Mouse (Mus musculus) T-helper 2 cell (primary cell): ENCODE measurements around the gene Afm.

Experiments used
- in situ Hi-C: fragments of 300-600 bp; cut with MboI, MseI; formaldehyde crosslinking; loops from one replicate; pipeline ENCODE4 v1.15.1; 2025; ENCODE audit warnings: high pct_unique_total_duplicates

Gene Afm

GRCm38 (mm10) chr5:90515561-90515960 lies 3.2 kb upstream of the Afm start:
- in situ Hi-C loops: no loop called here

DNA sequence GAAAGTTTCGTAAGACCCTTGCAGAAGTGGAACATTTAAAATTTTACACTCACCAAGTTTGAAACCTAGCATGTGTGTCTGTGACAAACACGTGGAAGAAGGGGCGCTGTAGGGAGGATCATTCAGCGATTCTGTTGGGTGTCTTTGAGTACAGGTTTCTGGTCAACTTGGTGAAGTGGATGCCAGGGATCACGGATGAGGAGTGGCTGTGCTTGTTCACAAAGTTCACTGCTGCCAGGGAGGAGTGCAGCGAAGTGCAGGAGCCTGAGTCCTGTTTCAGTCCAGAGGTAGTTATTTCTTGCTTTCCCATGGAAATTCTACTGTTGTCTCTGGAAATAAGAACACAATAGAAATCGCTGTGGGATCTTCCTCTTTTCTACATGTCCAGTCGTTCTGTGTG lies 32.5 kb downstream of the Afm start:
- in situ Hi-C loops: no loop called here

DNA sequence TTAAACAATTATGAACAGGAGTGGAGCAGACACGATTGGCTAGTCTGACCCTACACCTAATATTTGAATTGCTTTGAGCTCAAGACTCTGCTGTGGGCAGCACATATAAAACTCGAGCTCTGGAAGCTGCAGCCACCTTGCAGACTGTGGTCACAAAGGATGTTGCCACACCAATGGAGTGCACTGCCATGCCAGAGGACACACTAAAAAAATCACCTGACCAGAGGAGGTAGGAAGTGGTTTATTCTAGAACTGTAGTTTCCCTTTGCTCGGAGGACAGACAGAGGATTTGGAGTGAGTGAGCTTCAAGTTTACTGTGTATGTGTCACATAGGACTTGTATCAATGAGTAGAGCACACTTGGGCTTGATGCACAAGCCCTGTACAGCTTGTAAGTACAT lies 37.3 kb downstream of the Afm start:
- in situ Hi-C loops: no loop called here

DNA sequence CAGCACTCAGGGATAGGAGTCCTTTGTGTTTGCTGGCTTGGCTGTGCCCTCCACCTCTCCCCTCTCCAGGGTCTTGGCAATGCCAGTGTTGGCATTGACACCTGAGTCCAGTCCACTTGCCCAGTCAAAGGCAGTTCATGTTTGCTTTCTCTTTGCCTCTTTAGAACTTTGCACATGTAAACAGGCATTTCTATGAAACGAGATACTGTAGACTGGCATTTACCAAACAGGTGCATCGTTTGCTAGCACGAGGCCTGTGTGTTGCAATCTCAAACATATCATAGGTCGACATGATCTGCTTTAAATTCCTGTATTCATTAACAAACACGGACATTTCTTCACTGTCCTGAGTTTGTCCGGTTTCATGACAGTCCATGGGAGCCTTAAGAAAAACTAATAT lies 42.0 kb downstream of the Afm start, which contains the start of gene 5830473C10Rik:
TSS of gene 5830473C10Rik (plus strand) at position 365 of the 400 bp plus-strand sequence.
- in situ Hi-C loops: no loop called here

- in situ Hi-C loops: no loop called here
Measured at GRCm38 (mm10) chr5:90561721-90562275, 43.1 kb downstream of the Afm start.

DNA sequence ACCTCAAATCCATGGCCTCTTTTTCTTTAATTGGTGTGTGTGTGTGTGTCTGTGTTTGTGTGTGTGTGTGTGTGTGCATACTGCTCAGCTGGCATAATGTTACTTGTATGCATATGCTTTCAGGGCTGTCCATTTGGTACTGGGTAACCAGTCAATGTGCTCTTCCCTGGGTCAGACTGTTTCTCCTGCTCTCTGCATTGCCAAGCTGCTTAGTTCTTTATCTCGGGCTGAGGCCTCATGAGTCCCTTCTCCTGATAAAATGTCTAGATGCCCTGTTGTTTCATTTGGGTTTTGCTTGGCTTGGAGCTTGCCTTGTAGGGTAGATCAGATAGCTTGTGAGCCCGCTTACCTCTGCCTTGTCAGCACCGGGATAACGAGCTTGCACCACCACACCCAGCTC lies 44.1 kb downstream of the Afm start:
- in situ Hi-C loops: no loop called here

DNA sequence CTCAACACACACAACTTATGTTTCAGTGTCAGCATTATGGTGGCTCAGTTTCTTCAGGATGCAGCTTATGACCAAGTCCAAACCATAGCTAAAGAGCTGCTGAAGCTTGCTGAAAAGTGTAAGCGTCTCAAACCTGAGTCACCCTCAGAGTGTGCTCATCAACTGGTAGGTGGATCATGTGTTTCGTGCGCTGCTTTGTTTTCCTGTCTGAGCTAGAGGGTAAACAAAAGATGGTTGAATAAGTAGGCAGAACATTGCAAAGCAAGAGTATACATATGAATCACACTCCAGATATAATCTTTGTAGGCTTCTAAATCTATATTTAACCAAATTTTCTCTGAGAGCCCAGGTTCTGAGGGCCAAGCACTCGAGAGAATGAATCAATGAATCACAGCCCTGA lies 45.4 kb downstream of the Afm start:
- in situ Hi-C loops: no loop called here

DNA sequence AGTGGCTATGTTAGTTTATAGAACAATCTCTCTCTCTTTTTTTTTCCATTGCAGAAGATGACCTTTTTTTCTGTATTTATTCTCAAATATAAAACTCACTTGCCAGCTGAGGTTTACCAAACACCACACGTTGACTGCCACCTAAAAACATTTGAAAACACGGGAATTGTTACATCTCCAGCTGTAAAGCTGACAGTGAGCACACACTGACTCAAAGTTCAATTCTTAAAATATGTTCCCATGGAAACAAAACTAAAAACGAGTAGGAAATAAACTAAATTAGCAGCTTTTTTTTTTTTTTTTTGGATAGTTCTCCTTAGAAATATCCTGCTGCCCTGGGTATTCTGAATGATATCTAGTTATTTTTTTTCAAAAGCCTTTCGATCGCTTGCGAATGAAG lies 46.5 kb downstream of the Afm start:
- in situ Hi-C loops: no loop called here

DNA sequence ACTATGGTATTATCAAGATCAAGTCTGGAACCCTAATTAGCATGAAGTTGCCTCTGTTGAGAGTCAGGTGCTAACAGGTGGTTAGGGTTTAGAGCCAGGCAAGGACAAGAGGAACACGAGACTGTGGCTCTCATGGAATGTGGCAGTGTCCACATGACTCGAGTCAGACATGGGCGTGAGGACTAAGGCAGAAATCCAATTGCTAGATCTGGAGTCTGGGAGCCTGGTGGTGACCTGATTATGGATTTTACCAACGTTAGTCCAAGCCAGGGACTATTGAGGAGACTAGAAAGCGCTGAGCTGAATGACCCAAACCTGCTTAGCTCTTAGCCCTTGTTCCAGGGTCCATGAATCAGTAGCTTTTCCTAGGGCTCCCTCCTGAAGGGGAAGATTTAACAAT lies 49.1 kb downstream of the Afm start:
- in situ Hi-C loops: no loop called here

GRCm38 (mm10) chr5:90568338-90568737 lies 49.6 kb downstream of the Afm start:
- in situ Hi-C loops: no loop called here

- in situ Hi-C loops: no loop called here
Measured at GRCm38 (mm10) chr5:90571216-90571615, 52.5 kb downstream of the Afm start.

DNA sequence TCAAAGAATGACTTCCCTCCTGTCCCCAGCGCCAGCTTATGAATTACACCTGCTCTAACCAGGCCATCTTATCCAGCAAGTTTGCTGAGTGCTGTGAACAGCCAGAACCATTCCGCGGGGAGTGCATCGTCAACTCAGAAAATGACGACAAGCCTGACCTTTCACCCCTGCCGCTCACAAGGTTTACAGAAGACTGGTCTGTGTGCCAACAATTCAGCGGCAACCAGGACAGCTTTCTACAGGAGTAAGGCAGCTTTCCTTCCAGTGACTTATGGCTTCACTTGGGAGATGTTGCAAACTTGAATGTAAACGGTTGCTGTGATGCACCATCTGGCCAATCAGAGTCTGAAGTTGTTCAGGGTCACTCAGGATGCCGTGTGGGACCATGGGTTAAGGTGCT lies 59.0 kb downstream of the Afm start:
- in situ Hi-C loops: no loop called here

DNA sequence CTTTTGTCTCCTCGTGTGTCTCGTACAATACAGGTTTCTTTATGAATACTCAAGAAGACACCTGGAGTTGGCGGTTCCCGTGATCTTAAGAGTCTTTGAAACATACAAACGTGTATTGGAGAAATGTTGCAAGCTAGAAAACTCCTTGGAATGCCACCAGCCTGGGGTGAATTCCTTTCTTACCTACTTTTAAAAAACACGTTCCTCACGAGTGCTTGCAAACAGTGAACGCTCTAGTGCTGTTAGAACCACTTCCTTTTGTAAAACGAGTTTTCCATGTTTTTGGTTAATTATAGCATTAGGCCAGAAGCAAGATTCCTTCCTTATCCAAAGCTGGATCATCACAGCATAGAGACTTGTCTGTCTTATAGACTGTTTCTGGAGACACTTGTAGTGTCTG lies 60.8 kb downstream of the Afm start:
- in situ Hi-C loops: no loop called here

DNA sequence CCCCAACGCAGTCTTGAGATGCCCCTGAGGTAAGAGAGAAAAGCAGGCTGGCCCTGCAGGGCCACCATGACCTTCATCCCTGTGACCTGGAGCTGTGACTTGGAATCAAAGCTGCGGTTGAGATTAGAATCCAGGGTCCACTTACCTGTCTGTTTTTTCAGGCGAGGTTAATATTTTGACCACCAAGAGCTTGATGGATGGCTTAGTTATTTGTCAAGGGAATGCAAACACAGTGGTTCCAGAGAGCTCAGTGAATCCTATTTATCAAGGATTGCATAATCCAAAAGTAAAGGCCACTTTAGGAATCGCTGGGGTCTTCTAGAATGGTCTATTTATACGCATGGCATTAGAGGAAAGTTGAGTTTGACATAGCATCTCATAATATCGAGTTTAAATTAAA lies 63.4 kb downstream of the Afm start:
- in situ Hi-C loops: no loop called here

GRCm38 (mm10) chr5:90584799-90585198 lies 66.1 kb downstream of the Afm start:
- in situ Hi-C loops: no loop called here

GRCm38 (mm10) chr5:90586511-90586910 lies 67.8 kb downstream of the Afm start:
- in situ Hi-C loops: no loop called here

DNA sequence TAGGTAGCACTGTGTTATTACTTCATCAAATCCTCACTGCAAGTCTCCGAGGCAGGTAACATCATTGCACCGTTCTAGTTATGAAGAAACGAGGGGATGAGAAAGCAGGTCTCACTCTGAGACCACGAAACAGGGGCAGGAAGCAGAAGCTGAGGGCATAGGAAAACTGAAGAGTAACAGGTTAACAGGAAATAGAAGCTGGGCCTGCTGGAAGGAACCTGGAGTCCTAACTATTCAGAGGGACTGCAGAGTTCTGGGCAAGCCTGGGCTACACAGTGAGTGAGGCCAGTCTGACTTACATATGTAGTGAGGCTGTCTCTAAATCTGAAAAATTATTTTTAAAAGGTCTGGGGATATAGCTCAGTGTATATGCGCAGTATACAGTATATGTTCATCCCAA lies 69.4 kb downstream of the Afm start:
- in situ Hi-C loops: no loop called here

DNA sequence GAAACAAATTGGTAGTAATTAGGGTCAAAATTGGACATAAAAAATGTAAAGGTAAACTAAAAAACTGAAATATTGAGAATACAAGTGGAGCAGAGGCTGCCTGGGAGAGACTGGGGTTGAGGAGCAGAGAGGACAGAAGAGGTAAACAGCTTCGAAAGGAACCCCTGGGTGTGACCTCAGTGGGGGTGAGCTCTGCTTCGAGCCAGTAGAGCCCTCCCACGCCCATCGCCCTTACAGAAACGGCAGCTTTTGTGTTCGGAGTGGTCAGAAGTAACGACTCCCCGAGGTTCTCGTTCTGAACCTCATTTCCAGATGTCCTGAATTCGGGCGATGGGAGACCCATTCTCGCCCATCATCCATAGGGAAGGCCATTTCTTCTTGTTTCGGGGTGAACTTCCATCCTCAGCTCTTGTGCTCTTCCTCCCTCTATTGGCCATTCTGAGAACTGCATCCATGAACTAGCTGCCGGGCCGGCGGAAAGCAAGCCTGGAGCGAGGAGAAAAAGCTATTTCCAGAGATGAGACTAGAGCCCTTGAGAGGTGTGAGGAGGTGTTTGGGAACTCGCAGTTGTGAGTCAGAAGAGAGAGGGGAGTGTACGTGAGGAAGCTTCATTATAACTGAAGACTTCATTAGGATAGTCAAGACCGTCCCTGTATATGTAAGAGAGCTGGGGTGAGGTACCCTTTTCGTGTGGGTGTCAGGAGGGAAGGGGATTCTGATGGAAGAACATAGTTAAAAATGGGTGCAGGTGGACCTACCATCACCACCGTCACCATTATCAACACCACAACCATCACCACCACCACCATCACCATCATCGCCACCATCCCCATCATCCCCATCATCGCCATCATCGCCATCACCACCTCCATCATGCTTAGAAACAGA lies 70.2 kb downstream of the Afm start:
- in situ Hi-C loops: no loop called here

- in situ Hi-C loops: no loop called here
Measured at GRCm38 (mm10) chr5:90590676-90591075, 71.9 kb downstream of the Afm start.

DNA sequence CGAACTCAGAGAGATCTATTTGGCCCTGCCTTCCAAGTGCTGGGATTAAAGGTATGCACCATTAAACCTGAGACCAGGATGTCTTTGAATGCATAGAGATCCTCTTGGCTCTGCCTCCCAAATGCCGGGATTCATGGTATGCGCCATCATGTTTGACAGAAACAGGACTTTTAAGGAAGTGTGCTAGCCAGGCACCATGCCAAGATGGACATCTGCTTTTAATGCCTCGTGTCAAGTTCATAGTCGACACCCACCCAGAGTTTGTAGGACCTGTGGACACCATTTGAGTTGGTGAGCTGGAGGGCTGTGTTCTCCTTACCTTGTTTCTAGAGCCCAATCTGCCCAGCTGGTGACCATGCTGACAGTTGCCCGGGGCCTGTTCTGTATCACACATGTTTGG lies 73.2 kb downstream of the Afm start:
- in situ Hi-C loops: no loop called here

- in situ Hi-C loops: no loop called here
Measured at GRCm38 (mm10) chr5:90594945-90595344, 76.2 kb downstream of the Afm start.

- in situ Hi-C loops: no loop called here
Measured at GRCm38 (mm10) chr5:90596155-90596554, 77.4 kb downstream of the Afm start.

GRCm38 (mm10) chr5:90601469-90601868 lies 82.7 kb downstream of the Afm start:
- in situ Hi-C loops: loop anchor here (5.0 kb wide), 1 partner anchor 51 kb away; no protein-coding TSS in a partner anchor
